Mouse (Mus musculus) T-helper 2 cell (primary cell): ENCODE results near the gene Aoah.

Experiments
- in situ Hi-C: fragments of 300-600 bp; cut with MboI, MseI; formaldehyde crosslinking; loops from one replicate; pipeline ENCODE4 v1.15.1; 2025; ENCODE audit warnings: high pct_unique_total_duplicates

The Aoah gene

GRCm38 (mm10) chr13:21066021-21066420 lies 272.1 kb downstream of the Aoah start:
- in situ Hi-C loops: no loop called here

- in situ Hi-C loops: no loop called here
Measured at GRCm38 (mm10) chr13:21074847-21075246, 280.9 kb downstream of the Aoah start, which contains the start of gene Olfr1370. Gene Olfr1370, minus strand, starts transcription at chr13:21074947.

DNA sequence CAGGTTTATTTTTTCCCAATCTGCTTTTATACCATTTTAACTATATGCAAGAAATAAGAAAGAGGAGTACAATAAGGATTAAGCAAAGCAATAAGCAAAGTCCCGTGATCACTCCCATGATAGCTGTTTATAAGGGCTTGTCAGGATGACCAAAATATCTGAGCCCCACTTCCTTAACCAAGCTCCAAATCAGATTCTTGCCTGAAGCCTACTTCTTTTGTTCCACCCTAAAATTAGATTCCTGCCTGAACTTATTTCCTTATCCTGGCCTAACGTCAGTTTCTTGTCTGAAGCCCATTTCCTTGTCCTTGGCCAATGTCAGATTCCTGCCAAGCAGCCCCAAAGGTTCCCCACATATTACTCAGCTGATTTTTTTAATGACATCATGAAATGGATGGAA lies 288.8 kb downstream of the Aoah start:
- in situ Hi-C loops: no loop called here
